Mouse (Mus musculus) neural tube, embryonic 12.5 days (tissue): ENCODE data around the gene Gm595. TPM values are rescaled to one million over a fixed set of nuclear protein-coding genes. Genes with fewer than 3 reads are reported as not detected.

Source experiments
- ATAC-seq: fragments of 200-750 bp; cut with Nextera tagmentation; 2 replicates; pipeline ENCODE4 v1.8.0; 2017; ENCODE audit warnings: low read depth, mild to moderate bottlenecking, moderate TSS enrichment, moderate library complexity; ENCODE audit not compliant: low FRiP score
- H3K27ac ChIP-seq: fragments of 300-500 bp; sonication (generic); 2 replicates; pipeline ENCODE4 v1.5.1; 2016
- H3K27me3 ChIP-seq: fragments of 300-500 bp; sonication (generic); replicated peaks from 2 replicates; pipeline ENCODE4 v1.6.1; 2016; ENCODE audit warnings: mild to moderate bottlenecking
- H3K36me3 ChIP-seq: fragments of 300-500 bp; sonication (generic); 2 replicates; pipeline ENCODE4 v1.6.1; 2016; ENCODE audit warnings: mild to moderate bottlenecking
- H3K4me1 ChIP-seq: fragments of 300-500 bp; sonication (generic); 2 replicates; pipeline ENCODE4 v1.6.1; 2016
- H3K4me2 ChIP-seq: fragments of 300-500 bp; sonication (generic); replicated peaks from 2 replicates; pipeline ENCODE4 v1.6.1; 2016; ENCODE audit warnings: mild to moderate bottlenecking
- H3K4me3 ChIP-seq: fragments of 300-500 bp; sonication (generic); 2 replicates; pipeline ENCODE4 v1.5.1; 2016
- H3K9ac ChIP-seq: fragments of 300-500 bp; sonication (generic); 2 replicates; pipeline ENCODE4 v1.6.1; 2016; ENCODE audit warnings: mild to moderate bottlenecking
- H3K9me3 ChIP-seq: fragments of 300-500 bp; sonication (generic); 2 replicates; pipeline ENCODE4 v1.6.1; 2016; ENCODE audit warnings: mild to moderate bottlenecking
- WGBS: fragments of 180-500 bp; shearing (Covaris S2); methylation state at CpG from one replicate; pipeline ENCODE4 v1.1.7; 2016; 5-methylcytosine and 5-hydroxymethylcytosine counted together
- polyA plus RNA-seq: library from polyadenylated mRNA; unstranded; fragments of >200 nt; fragmentation: Nextera tagmentation; extraction: Ambion mirVana; gene quantifications from 2 replicates; pipeline ENCODE4 v1.2.1, GENCODE M21; 2016

The Gm595 gene
- not detected in 2 replicates for polyA plus RNA-seq

DNA sequence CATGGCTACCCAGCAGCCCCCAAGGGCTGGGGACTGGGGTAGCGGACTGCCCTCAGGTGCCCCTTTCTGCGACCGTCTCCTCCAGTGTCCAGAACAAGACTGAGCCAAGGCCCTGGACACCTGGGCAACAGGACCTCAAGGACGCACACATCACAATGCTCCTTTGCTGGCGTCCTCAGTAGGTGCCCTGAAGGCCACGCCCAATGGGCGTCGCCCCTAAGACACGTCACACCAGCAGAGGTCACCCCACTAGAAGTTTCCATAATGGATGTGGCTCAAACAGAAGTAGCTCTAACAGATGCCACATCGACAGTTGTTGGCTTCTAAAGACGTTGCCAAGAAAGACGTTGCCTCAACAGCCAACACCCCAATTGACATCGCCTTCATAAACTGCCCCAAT lies at the start of gene Gm595:
Gm595 (minus strand) TSS at position 101 of the 400 bp plus-strand sequence.
- Histone ChIP-seq H3K4me3 (no peak within 1 kb of the TSS), H3K9me3 (no peaks in the 10 kb centered on the region), H3K36me3 (no peaks in the 10 kb centered on the region), H3K4me2 (no peak within 1 kb of the TSS), H3K4me1 (no peaks in the 10 kb centered on the region), H3K9ac (no peak within 1 kb of the TSS), H3K27ac (no peak within 1 kb of the TSS), H3K27me3 (no peaks in the 10 kb centered on the region)
- WGBS, result 90% methylated on average over 13 of the region's 13 CpGs
- no peak for ATAC-seq

DNA sequence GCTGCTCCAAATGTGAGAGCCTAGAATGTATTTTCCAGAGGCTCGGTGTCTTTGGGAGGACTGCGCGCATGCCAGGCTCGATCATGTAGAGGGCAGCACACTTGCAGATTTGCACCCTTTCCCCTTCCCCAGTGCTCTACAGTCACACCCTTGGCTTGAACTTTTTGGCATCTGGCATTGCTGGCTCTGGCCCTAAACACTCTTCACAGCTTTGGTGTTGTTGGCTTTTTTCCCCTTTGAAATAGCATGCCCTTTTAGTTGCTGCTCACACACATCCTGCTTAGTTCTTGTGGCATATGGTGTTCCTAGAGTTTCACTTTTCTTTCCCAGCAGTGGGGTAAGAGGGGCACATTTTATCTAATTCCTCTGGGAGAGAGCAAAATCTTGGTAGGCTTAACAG lies 30.9 kb upstream of the Gm595 start:
- no peak for ATAC-seq

DNA sequence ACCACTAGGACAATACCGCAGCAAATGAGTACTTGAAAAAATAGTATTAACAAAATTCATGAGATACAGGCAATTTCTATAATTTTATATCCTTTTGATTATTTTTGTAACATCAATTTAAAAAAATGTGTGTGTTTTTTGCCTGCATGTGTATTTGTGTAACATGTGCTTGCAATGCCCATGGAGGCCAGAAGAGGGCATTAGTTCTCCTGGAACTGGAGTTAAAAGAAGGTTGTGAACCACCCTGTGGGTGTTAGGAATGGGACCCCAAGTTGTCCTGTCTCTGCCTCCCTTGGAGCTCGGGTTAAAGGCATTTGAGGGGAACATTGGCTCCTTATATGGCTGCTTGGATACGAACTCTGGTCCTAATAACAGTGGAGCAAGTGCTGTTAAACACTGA lies 26.2 kb upstream of the Gm595 start:
- Histone ChIP-seq H3K4me3 (no peak overlapping the region), H3K27ac (no peak overlapping the region), H3K36me3 (no peaks in the 10 kb centered on the region), H3K4me1 (no peaks in the 10 kb centered on the region), H3K9me3 (no peaks in the 10 kb centered on the region), H3K27me3 (no peaks in the 10 kb centered on the region), H3K4me2 (no peak overlapping the region), H3K9ac (no peak overlapping the region)
- 79% methylated on average over 3 of the region's 3 CpGs for WGBS
- ATAC-seq, result no peak

More for the DNA sequence above, 30.9 kb upstream of the Gm595 start:
- H3K4me1 ChIP-seq, result no peaks in the 10 kb centered on the region
- no peak overlapping the region for H3K4me2 ChIP-seq
- no peaks in the 10 kb centered on the region for H3K27me3 ChIP-seq
- H3K27ac ChIP-seq, result no peak overlapping the region
- no peaks in the 10 kb centered on the region for H3K9me3 ChIP-seq
- no peak overlapping the region for H3K9ac ChIP-seq
- H3K36me3 ChIP-seq, result no peaks in the 10 kb centered on the region
- H3K4me3 ChIP-seq, result no peak overlapping the region
- WGBS, result 89% methylated on average over 4 of the region's 4 CpGs

DNA sequence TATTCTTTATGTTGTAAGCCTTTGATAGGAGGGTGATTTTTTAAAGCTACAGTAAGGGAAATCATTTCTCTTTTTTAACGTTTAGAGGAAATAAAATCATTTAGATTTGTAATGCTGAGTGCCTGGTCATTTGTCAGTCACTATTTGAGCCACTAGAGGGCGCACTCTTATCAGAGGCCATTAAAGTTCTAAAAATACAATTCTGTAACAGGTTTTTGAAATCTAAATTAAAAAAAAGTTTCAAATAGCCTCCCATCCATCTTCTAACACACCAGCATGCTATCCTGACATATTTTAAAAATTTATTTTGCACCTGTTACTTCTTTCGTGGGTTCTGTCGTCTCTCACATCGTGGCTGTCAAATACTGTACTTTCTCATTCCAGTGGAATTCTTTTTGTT lies 22.0 kb upstream of the Gm595 start:
- Histone ChIP-seq H3K27me3 (no peaks in the 10 kb centered on the region), H3K4me3 (no peak overlapping the region), H3K4me1 (no peaks in the 10 kb centered on the region), H3K9me3 (no peaks in the 10 kb centered on the region), H3K36me3 (no peaks in the 10 kb centered on the region), H3K27ac (no peak overlapping the region), H3K9ac (no peak overlapping the region), H3K4me2 (no peak overlapping the region)
- no peak for ATAC-seq
- WGBS, result 54% methylated on average over 5 of the region's 5 CpGs

DNA sequence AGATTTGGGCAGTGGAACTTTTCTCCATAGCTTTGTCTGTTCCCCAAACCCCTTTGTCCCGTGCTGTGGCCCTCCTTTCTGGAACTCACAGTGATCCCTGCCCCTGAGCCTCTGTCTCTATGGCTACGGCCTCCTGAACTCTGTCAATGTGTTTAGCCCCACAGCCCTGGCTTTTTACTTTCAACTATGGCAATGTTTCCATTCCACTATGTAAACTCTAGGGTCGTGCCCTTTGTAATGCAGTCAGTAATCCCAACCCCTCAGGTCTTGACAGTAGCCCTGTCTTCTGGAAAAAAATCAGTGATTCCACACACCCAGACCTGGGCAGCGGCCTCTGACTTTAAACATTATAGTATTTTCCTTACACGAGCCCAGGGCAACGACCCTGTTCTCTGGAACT lies 19.3 kb upstream of the Gm595 start:
- H3K27me3 ChIP-seq, result no peaks in the 10 kb centered on the region
- H3K36me3 ChIP-seq, result no peaks in the 10 kb centered on the region
- no peak overlapping the region for H3K4me3 ChIP-seq
- no peak overlapping the region for H3K27ac ChIP-seq
- H3K4me1 ChIP-seq, result no peaks in the 10 kb centered on the region
- no peak for ATAC-seq
- WGBS, result 42% methylated on average over 6 of the region's 6 CpGs
- H3K4me2 ChIP-seq, result no peak overlapping the region
- H3K9me3 ChIP-seq, result no peaks in the 10 kb centered on the region
- no peak overlapping the region for H3K9ac ChIP-seq

- no peak for ATAC-seq
- no peak overlapping the region for H3K4me3 ChIP-seq
Observed at GRCm38 (mm10) chrX:48893946-48894345, 16.4 kb upstream of the Gm595 start.

DNA sequence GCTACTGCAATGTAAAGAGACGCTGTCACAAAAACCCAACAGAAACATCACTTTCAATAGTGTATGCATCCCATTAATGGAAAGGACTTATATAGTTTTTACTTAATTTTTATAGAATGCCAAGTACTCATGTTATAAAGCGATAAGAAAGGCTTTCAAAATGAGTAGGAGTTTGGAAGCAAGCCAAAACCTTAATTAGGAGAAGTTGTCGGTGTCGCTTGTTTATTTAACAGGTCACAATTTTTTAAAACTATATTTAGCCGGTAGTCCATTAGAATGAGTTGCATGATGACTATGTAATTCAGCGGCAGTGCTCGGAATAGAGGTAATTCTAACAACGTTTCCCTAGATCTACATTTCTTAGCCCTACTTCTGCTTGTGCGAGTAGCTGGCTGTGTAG lies 12.7 kb upstream of the Gm595 start:
- 93% methylated on average over 9 of the region's 9 CpGs for WGBS
- no peak overlapping the region for H3K9ac ChIP-seq
- H3K27ac ChIP-seq, result no peak overlapping the region
- H3K4me1 ChIP-seq, result no peaks in the 10 kb centered on the region
- no peaks in the 10 kb centered on the region for H3K9me3 ChIP-seq
- no peaks in the 10 kb centered on the region for H3K27me3 ChIP-seq
- no peak overlapping the region for H3K4me2 ChIP-seq
- no peak for ATAC-seq
- no peaks in the 10 kb centered on the region for H3K36me3 ChIP-seq
- H3K4me3 ChIP-seq, result no peak overlapping the region

More at GRCm38 (mm10) chrX:48893946-48894345, 16.4 kb upstream of the Gm595 start:
- Histone ChIP-seq H3K36me3 (no peaks in the 10 kb centered on the region), H3K27me3 (no peaks in the 10 kb centered on the region), H3K4me1 (no peaks in the 10 kb centered on the region), H3K4me2 (no peak overlapping the region), H3K9ac (no peak overlapping the region), H3K9me3 (no peaks in the 10 kb centered on the region), H3K27ac (no peak overlapping the region)
- 80% methylated on average over 3 of the region's 3 CpGs for WGBS

DNA sequence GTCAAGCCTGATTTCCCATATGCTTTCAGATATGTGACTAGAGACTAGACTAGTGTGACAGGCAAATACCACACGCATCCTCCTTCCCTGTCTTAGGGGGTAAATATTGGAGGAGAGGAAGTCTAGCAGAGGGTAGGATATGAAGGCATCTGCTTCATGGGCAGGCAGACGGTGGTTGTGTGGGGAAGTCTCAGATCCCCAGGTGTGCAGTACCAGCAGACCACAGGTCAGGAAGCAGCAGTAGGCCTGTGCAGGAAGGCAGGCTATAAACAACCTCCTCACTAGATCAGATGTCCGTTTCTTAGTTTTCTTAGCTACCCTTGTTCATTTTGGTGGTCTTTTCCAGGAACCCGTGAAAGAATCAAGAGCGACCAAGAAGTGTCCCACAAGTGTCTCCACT lies 7.1 kb upstream of the Gm595 start:
- H3K36me3 ChIP-seq, result no peaks in the 10 kb centered on the region
- H3K4me3 ChIP-seq, result no peak overlapping the region
- no peaks in the 10 kb centered on the region for H3K9me3 ChIP-seq
- no peak overlapping the region for H3K27ac ChIP-seq
- no peak for ATAC-seq
- H3K9ac ChIP-seq, result no peak overlapping the region
- WGBS, result 86% methylated on average over 5 of the region's 5 CpGs
- no peaks in the 10 kb centered on the region for H3K4me1 ChIP-seq
- no peaks in the 10 kb centered on the region for H3K27me3 ChIP-seq
- H3K4me2 ChIP-seq, result no peak overlapping the region

Other genes starting within 250 kb of the Gm595 start
- 0.11 and 0.19 TPM in 2 replicates for gene Gpr119, start 203.2 kb downstream of the Gm595 start, polyA plus RNA-seq
- gene Rbmx2, start 182.7 kb downstream of the Gm595 start, polyA plus RNA-seq, result 17.3 and 23.8 TPM in 2 replicates